Mouse (Mus musculus) stomach, embryonic 14.5 days (tissue): Measurements from ENCODE around the gene Pard3b. TPM values are rescaled to one million over a fixed set of nuclear protein-coding genes. Genes with fewer than 3 reads are reported as not detected.

ENCODE experiments used
- ATAC-seq: fragments of 200-750 bp; cut with Nextera tagmentation; 2 replicates; pipeline ENCODE4 v1.8.0; 2017; ENCODE audit warnings: low read depth, moderate TSS enrichment; ENCODE audit not compliant: insufficient number of reproducible peaks, insufficient read depth, low FRiP score
- H3K27ac ChIP-seq: fragments of 300-500 bp; sonication (generic); 2 replicates; pipeline ENCODE4 v1.5.1; 2014; ENCODE audit warnings: mild to moderate bottlenecking, low read length, moderate library complexity, mixed read lengths
- H3K27me3 ChIP-seq: fragments of 300-500 bp; sonication (generic); 2 replicates; pipeline ENCODE4 v1.6.1; 2014; ENCODE audit warnings: low read length, control low read depth, mixed read lengths; ENCODE audit not compliant: control insufficient read depth, insufficient read depth
- H3K36me3 ChIP-seq: fragments of 300-500 bp; sonication (generic); 2 replicates; pipeline ENCODE4 v1.6.1; 2014; ENCODE audit warnings: mild to moderate bottlenecking, control low read depth, low read length, moderate library complexity, mixed read lengths; ENCODE audit not compliant: control insufficient read depth, insufficient read depth
- H3K4me1 ChIP-seq: fragments of 300-500 bp; sonication (generic); 2 replicates; pipeline ENCODE4 v1.6.1; 2014; ENCODE audit warnings: low read length, control low read depth, mixed read lengths; ENCODE audit not compliant: control insufficient read depth, insufficient read depth
- H3K4me2 ChIP-seq: fragments of 300-500 bp; sonication (generic); replicated peaks from 2 replicates; pipeline ENCODE4 v1.6.1; 2014; ENCODE audit warnings: low read depth, low read length, control low read depth
- H3K4me3 ChIP-seq: fragments of 300-500 bp; sonication (generic); 2 replicates; pipeline ENCODE4 v1.5.1; 2014; ENCODE audit warnings: low read depth, low read length, control low read depth
- H3K9ac ChIP-seq: fragments of 300-500 bp; sonication (generic); replicated peaks from 2 replicates; pipeline ENCODE4 v1.6.1; 2014; ENCODE audit warnings: low read depth, mild to moderate bottlenecking, control low read depth, low read length, moderate library complexity, mixed read lengths
- H3K9me3 ChIP-seq: fragments of 300-500 bp; sonication (generic); 2 replicates; pipeline ENCODE4 v1.6.1; 2016; ENCODE audit warnings: low read depth, low read length, control low read depth; ENCODE audit not compliant: control insufficient read depth
- WGBS: fragments of 180-500 bp; shearing (Covaris S2); extraction: QIAGEN DNeasy Blood & Tissue Kit; methylation state at CpG from one replicate; pipeline ENCODE4 v1.1.7; 2014; 5-methylcytosine and 5-hydroxymethylcytosine counted together
- polyA plus RNA-seq: library from polyadenylated mRNA; unstranded; fragments of >200 nt; fragmentation: Nextera tagmentation; extraction: Ambion mirVana; gene quantifications from 2 replicates; pipeline ENCODE4 v1.2.1, GENCODE M21; 2014

The Pard3b gene
- polyA plus RNA-seq, 1 experiment from 2014 or later = 36.3 TPM

GRCm38 (mm10) chr1:62644631-62645278 is 1006.1 kb downstream of the Pard3b start:
- no peak overlapping the region for H3K4me3 ChIP-seq
- no peak for ATAC-seq
- no peaks in the 10 kb centered on the region for H3K36me3 ChIP-seq
- H3K4me2 ChIP-seq = no peak overlapping the region
- H3K4me1 ChIP-seq = no peaks in the 10 kb centered on the region; the same call in 1 of the 2 replicates
- no peaks in the 10 kb centered on the region for H3K27me3 ChIP-seq
- no peak overlapping the region for H3K9ac ChIP-seq
- whole genome bisulfite sequencing = 66% methylated on average over 8 of the region's 8 CpGs
- no peak overlapping the region for H3K27ac ChIP-seq
- no peaks in the 10 kb centered on the region for H3K9me3 ChIP-seq

GRCm38 (mm10) chr1:62646812-62647211 is 1008.2 kb downstream of the Pard3b start:
- no peak overlapping the region for H3K27ac ChIP-seq
- no peak for ATAC-seq
- H3K4me1 ChIP-seq = no peaks in the 10 kb centered on the region; the same call in 1 of the 2 replicates
- no peaks in the 10 kb centered on the region for H3K9me3 ChIP-seq
- no peak overlapping the region for H3K4me2 ChIP-seq
- no peak overlapping the region for H3K9ac ChIP-seq
- H3K4me3 ChIP-seq = no peak overlapping the region
- H3K27me3 ChIP-seq = no peaks in the 10 kb centered on the region
- 85% methylated on average over 2 of the region's 2 CpGs for WGBS
- H3K36me3 ChIP-seq = no peaks in the 10 kb centered on the region

- Histone ChIP-seq H3K9ac (no peak overlapping the region), H3K4me1 (no peaks in the 10 kb centered on the region; the same call in 1 of the 2 replicates), H3K27me3 (no peaks in the 10 kb centered on the region), H3K36me3 (no peaks in the 10 kb centered on the region), H3K4me3 (no peak overlapping the region), H3K27ac (no peak overlapping the region), H3K4me2 (0 out of 2 replicates have a peak overlapping the region, but pooled peaks have one; percentile 26), H3K9me3 (no peaks in the 10 kb centered on the region)
- no peak for ATAC-seq
- 19% methylated on average over 6 of the region's 6 CpGs for WGBS
Measured at GRCm38 (mm10) chr1:62648116-62648515, 1009.5 kb downstream of the Pard3b start.

GRCm38 (mm10) chr1:62648591-62648990 is 1010.0 kb downstream of the Pard3b start:
- Histone ChIP-seq H3K27me3 (no peaks in the 10 kb centered on the region), H3K4me1 (no peaks in the 10 kb centered on the region; the same call in 1 of the 2 replicates), H3K27ac (no peak overlapping the region), H3K9me3 (no peaks in the 10 kb centered on the region), H3K4me3 (no peak overlapping the region), H3K9ac (no peak overlapping the region), H3K36me3 (no peaks in the 10 kb centered on the region), H3K4me2 (no peak overlapping the region)
- ATAC-seq = no peak
- 44% methylated on average over 5 of the region's 5 CpGs for WGBS

- H3K9ac ChIP-seq = no peak overlapping the region
- H3K9me3 ChIP-seq = no peaks in the 10 kb centered on the region
- H3K27me3 ChIP-seq = no peaks in the 10 kb centered on the region
- no peak overlapping the region for H3K27ac ChIP-seq
- H3K4me3 ChIP-seq = no peak overlapping the region
- H3K4me1 ChIP-seq = no peaks in the 10 kb centered on the region; the same call in 1 of the 2 replicates
- H3K4me2 ChIP-seq = no peak overlapping the region
- no peaks in the 10 kb centered on the region for H3K36me3 ChIP-seq
- 89% methylated on average over 5 of the region's 5 CpGs for WGBS
- ATAC-seq = no peak
Measured at GRCm38 (mm10) chr1:62650491-62650890, 1011.9 kb downstream of the Pard3b start.

- H3K4me3 ChIP-seq = no peak overlapping the region
- no peaks in the 10 kb centered on the region for H3K27me3 ChIP-seq
- H3K27ac ChIP-seq = no peak overlapping the region
- H3K36me3 ChIP-seq = no peaks in the 10 kb centered on the region
- no peaks in the 10 kb centered on the region for H3K4me1 ChIP-seq
- H3K9ac ChIP-seq = no peak overlapping the region
- WGBS = 69% methylated on average over 6 of the region's 6 CpGs
- no peaks in the 10 kb centered on the region for H3K9me3 ChIP-seq
- no peak overlapping the region for H3K4me2 ChIP-seq
- ATAC-seq = no peak
Measured at GRCm38 (mm10) chr1:62654436-62654835, 1015.8 kb downstream of the Pard3b start.

- ATAC-seq = no peak
- no peak overlapping the region for H3K4me2 ChIP-seq
- H3K9me3 ChIP-seq = no peaks in the 10 kb centered on the region
- H3K9ac ChIP-seq = no peak overlapping the region
- H3K36me3 ChIP-seq = no peaks in the 10 kb centered on the region
- 49% methylated on average over 8 of the region's 8 CpGs for WGBS
- H3K4me3 ChIP-seq = no peak overlapping the region
- no peaks in the 10 kb centered on the region for H3K27me3 ChIP-seq
- peaks cover 2% of the 10 kb centered on the region; the same call in 1 of the 2 replicates for H3K4me1 ChIP-seq
- H3K27ac ChIP-seq = no peak overlapping the region
Measured at GRCm38 (mm10) chr1:62664960-62665645, 1026.5 kb downstream of the Pard3b start.

- peaks cover 2% of the 10 kb centered on the region; the same call in 1 of the 2 replicates for H3K4me1 ChIP-seq
- H3K27me3 ChIP-seq = no peaks in the 10 kb centered on the region
- H3K4me2 ChIP-seq = no peak overlapping the region
- 76% methylated on average over 5 of the region's 5 CpGs for WGBS
- no peaks in the 10 kb centered on the region for H3K9me3 ChIP-seq
- no peak overlapping the region for H3K4me3 ChIP-seq
- ATAC-seq = no peak
- no peak overlapping the region for H3K27ac ChIP-seq
- H3K36me3 ChIP-seq = no peaks in the 10 kb centered on the region
- H3K9ac ChIP-seq = no peak overlapping the region
Measured at GRCm38 (mm10) chr1:62665771-62666730, 1027.4 kb downstream of the Pard3b start.
